Mouse (Mus musculus) neural tube, embryonic 13.5 days (tissue): ENCODE measurements around the gene Adamts2. TPM values are rescaled to one million over a fixed set of nuclear protein-coding genes. Genes with fewer than 3 reads are reported as not detected.

Source experiments
- ATAC-seq: fragments of 200-750 bp; cut with Nextera tagmentation; 2 replicates; pipeline ENCODE4 v1.8.0; 2017; ENCODE audit warnings: low read depth, mild to moderate bottlenecking, moderate TSS enrichment, moderate library complexity
- H3K27ac ChIP-seq: fragments of 300-500 bp; sonication (generic); replicated peaks from 2 replicates; pipeline ENCODE4 v1.5.1; 2015; ENCODE audit warnings: moderate library complexity, mild to moderate bottlenecking, inconsistent platforms
- H3K27me3 ChIP-seq: fragments of 300-500 bp; sonication (generic); 2 replicates; pipeline ENCODE4 v1.6.1; 2015; ENCODE audit warnings: mild to moderate bottlenecking, inconsistent platforms
- H3K36me3 ChIP-seq: fragments of 300-500 bp; sonication (generic); 2 replicates; pipeline ENCODE4 v1.6.1; 2015; ENCODE audit warnings: mild to moderate bottlenecking, inconsistent platforms
- H3K4me1 ChIP-seq: fragments of 300-500 bp; sonication (generic); replicated peaks from 2 replicates; pipeline ENCODE4 v1.6.1; 2015; ENCODE audit warnings: inconsistent platforms
- H3K4me2 ChIP-seq: fragments of 300-500 bp; sonication (generic); 2 replicates; pipeline ENCODE4 v1.6.1; 2015; ENCODE audit warnings: inconsistent platforms, mild to moderate bottlenecking, moderate library complexity
- H3K4me3 ChIP-seq: fragments of 300-500 bp; sonication (generic); 2 replicates; pipeline ENCODE4 v1.5.1; 2015; ENCODE audit warnings: mild to moderate bottlenecking, inconsistent platforms
- H3K9ac ChIP-seq: fragments of 300-500 bp; sonication (generic); 2 replicates; pipeline ENCODE4 v1.6.1; 2015; ENCODE audit warnings: moderate library complexity, mild to moderate bottlenecking, inconsistent platforms
- H3K9me3 ChIP-seq: fragments of 300-500 bp; sonication (generic); 2 replicates; pipeline ENCODE4 v1.6.1; 2016; ENCODE audit warnings: inconsistent platforms
- WGBS: fragments of 180-500 bp; shearing (Covaris S2); methylation state at CpG from one replicate; pipeline ENCODE4 v1.1.7; 2015; 5-methylcytosine and 5-hydroxymethylcytosine counted together
- polyA plus RNA-seq: library from polyadenylated mRNA; unstranded; fragments of >200 nt; fragmentation: Nextera tagmentation; extraction: Ambion mirVana; gene quantifications from 2 replicates; pipeline ENCODE4 v1.2.1, GENCODE M21; 2015

The Adamts2 gene
- polyA plus RNA-seq, 1 experiment from 2014 or later, result 3.7 TPM

DNA sequence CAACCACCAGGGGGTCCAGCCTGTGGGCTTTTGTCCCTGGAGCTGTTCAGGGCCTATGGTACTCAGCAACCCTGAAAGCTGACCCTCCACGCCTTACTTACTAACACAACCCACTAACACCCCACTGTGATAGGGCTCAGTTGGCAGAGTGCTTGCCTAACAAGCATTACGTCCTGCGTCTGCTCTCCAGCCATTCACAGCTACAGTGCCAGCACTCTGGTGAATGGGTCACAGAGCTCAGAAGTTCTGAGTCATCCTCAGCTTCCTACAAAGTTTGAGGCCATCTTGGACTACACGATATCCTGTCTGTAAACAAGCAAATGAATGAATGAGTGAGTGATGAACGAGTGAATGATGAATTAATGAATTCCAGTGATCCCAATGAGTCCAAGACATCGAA lies 118.5 kb downstream of the Adamts2 start:
- WGBS, result 71% methylated on average over 6 of the region's 6 CpGs
- Histone ChIP-seq H3K4me3 (no peak overlapping the region), H3K9ac (no peak overlapping the region), H3K4me1 (peaks cover 16% of the 10 kb centered on the region), H3K27ac (no peak overlapping the region), H3K9me3 (no peaks in the 10 kb centered on the region), H3K36me3 (no peaks in the 10 kb centered on the region), H3K4me2 (no peak overlapping the region), H3K27me3 (no peaks in the 10 kb centered on the region)
- no peak for ATAC-seq

DNA sequence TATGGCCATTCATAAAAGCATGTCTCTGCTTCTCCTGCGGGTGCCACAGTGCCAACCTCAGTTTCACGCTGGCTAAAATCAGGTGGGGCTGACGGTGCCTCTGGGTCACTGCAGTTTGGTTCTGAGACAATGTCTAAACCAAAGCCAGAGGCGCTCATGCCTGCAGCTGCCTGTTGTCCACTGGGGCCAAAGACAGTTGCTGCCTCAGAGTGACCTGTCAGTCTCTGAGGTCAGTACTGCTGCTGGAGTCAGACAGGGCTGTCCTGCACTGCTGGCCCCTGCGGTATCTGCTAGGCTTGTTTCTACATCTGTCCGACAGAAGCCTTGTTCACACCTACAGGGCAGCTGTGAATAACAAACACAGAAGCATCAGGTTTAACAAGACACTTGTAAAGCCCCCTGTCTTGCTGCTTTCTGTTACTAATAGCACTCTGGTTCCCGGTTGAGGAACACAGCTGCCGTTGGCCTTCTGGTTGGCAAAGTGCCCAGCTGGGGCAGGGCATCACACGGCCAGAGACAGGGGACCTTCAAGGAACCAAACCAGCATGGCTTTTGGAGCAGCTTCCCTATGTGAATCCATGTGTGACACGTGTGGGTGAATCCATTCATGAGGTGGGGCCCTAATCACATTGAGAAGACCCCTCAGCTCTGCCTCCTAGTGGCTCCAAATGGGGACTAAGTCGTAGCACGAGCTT lies 119.1 kb downstream of the Adamts2 start:
- Histone ChIP-seq H3K27ac (no peak overlapping the region), H3K9me3 (no peaks in the 10 kb centered on the region), H3K36me3 (no peaks in the 10 kb centered on the region), H3K27me3 (no peaks in the 10 kb centered on the region), H3K9ac (no peak overlapping the region), H3K4me2 (no peak overlapping the region), H3K4me1 (peaks cover 16% of the 10 kb centered on the region), H3K4me3 (no peak overlapping the region)
- no peak for ATAC-seq
- 54% methylated on average over 12 of the region's 12 CpGs for WGBS

DNA sequence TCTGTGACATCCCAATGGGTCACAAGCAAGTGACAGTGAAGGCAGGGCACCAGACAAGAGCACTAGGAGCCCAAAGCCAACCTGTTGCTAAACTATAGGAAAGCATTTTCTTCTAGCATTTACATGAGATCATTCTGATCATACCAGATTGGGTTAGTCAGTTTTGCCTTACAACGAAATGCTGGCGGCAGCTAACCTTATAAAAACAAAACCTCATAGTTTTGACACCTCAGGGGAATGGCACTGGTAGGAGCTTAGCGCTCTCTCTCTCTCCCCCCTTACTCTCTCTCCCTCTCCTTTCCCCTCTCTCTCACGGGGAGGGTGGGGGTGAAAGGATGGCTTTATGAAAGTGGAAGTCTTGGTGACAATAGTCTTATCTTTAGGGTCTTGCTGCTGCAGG lies 123.7 kb downstream of the Adamts2 start:
- no peaks in the 10 kb centered on the region for H3K9me3 ChIP-seq
- WGBS, result 81% methylated on average over 4 of the region's 4 CpGs

DNA sequence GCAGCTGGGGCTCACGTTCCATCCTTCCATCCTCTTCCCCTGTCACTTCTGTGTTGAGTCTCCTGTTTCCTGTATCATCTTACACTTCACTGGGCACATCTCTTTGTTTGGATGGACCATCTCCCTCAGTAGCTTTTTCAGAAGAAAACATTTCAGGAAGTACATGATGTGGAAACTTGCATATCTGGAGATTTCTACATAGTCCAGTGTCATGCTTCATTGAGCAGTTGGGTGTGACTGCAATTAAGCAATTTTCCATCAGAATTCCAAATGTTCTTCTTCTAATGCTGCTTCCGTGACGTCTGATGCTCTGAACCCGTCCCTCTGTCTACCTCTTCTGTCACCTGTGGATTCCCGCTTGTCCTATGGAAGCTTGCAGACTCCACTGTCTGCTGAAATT lies 124.2 kb downstream of the Adamts2 start:
- H3K9me3 ChIP-seq, result no peaks in the 10 kb centered on the region
- H3K36me3 ChIP-seq, result no peaks in the 10 kb centered on the region
- ATAC-seq, result no peak
- H3K27me3 ChIP-seq, result no peaks in the 10 kb centered on the region
- peaks cover 2% of the 10 kb centered on the region; the same call in 1 of the 2 replicates for H3K4me1 ChIP-seq
- 86% methylated on average over 5 of the region's 5 CpGs for WGBS
- no peak overlapping the region for H3K4me3 ChIP-seq
- no peak overlapping the region for H3K27ac ChIP-seq
- no peak overlapping the region for H3K4me2 ChIP-seq
- H3K9ac ChIP-seq, result no peak overlapping the region

More for the DNA sequence above, 123.7 kb downstream of the Adamts2 start:
- Histone ChIP-seq H3K4me3 (no peak overlapping the region), H3K4me1 (peaks cover 6% of the 10 kb centered on the region; the same call in 1 of the 2 replicates), H3K9ac (no peak overlapping the region), H3K27me3 (no peaks in the 10 kb centered on the region), H3K36me3 (no peaks in the 10 kb centered on the region), H3K4me2 (no peak overlapping the region), H3K27ac (no peak overlapping the region)
- no peak for ATAC-seq

DNA sequence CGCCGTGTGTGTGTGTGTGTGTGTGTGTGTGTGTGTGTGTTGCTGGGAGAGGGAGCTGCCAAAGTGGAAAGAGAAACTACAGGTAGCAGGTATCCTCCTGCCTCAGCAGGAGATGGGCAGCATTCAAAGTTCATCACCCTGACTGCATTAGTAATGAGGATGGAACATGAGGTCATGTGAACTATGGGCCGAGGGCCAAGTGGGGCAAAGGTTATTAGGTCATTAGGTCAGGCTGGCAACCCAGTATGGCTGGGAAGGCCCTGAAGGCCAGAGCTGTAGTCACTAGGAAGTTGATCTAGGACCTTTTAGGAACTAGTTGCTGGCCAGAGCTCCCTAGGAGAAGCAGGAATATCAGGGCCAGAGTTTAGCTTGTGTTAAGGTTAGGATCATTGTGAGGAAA lies 131.3 kb downstream of the Adamts2 start:
- Histone ChIP-seq H3K9ac (no peak overlapping the region), H3K9me3 (no peaks in the 10 kb centered on the region; the same call in 1 of the 2 replicates), H3K27me3 (no peaks in the 10 kb centered on the region), H3K4me3 (no peak overlapping the region), H3K4me2 (no peak overlapping the region), H3K27ac (no peak overlapping the region), H3K36me3 (no peaks in the 10 kb centered on the region), H3K4me1 (no peaks in the 10 kb centered on the region)
- 51% methylated on average over 3 of the region's 3 CpGs for WGBS
- ATAC-seq, result no peak

DNA sequence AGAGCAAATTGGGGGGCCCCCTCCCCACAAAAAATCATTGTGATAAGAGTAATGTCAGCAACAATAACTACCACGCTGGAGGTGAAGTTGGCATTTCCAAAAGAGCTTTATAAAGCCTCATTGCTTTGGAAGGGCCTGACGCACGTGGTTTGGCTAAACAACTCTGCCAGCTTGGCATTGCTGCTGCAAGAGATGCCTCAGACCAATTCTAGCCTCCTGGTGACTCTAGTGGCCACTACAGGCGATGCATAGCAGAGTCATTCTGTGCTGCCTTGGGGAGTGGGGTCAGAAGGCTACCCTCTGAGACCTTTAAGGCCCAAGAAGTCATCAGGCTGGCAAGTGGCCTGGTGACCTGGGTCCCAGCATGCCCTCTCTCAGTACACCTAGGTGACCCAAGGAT lies 132.2 kb downstream of the Adamts2 start:
- Histone ChIP-seq H3K27me3 (no peaks in the 10 kb centered on the region), H3K27ac (no peak overlapping the region), H3K36me3 (no peaks in the 10 kb centered on the region), H3K9ac (no peak overlapping the region), H3K4me3 (no peak overlapping the region), H3K4me1 (no peaks in the 10 kb centered on the region), H3K4me2 (no peak overlapping the region), H3K9me3 (no peaks in the 10 kb centered on the region; the same call in 1 of the 2 replicates)
- 72% methylated on average over 4 of the region's 4 CpGs for WGBS
- ATAC-seq, result no peak

DNA sequence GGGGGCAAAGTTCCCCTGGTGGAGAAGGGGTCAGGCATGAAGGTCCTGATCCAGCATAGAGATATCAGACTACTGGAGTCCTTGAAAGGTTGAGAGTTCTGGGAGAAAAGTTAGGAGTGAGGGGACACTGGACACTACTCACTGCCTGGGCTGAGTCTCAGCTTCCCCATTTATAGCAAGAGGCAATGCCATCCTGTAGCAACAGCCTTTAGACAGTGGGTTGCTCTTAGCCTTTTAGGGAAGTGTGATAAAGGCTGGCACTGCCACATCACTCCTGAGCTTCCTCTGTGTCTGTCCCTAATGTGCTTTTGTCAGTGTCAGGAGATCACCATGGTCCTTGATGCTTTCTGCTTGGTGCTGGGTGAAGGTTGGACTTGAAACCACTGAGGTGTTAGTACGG lies 134.7 kb downstream of the Adamts2 start:
- Histone ChIP-seq H3K9ac (no peak overlapping the region), H3K9me3 (no peaks in the 10 kb centered on the region; the same call in 1 of the 2 replicates), H3K4me1 (no peaks in the 10 kb centered on the region), H3K4me2 (no peak overlapping the region), H3K27me3 (no peaks in the 10 kb centered on the region), H3K27ac (no peak overlapping the region), H3K4me3 (no peak overlapping the region), H3K36me3 (no peaks in the 10 kb centered on the region)
- WGBS, result 92% methylated on average over 1 of the region's 1 CpGs
- no peak for ATAC-seq

DNA sequence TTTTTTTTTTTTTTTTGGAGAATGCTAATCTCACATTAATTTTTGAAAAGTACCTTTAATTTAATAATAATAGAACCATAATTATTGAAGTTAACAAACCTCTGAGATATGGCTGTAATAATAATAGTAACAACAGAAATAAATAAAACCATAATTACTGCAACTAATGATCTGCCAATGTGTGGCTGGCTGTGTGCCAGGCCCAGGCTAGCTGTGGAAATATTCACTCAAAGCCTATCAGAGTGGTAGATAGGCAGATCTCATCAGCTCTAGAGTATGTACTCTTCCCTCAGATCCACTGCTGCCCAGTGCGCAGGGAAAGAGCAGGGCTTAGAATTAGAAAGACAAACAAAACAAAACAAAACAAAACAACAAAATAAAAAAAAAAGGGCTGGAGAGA lies 136.6 kb downstream of the Adamts2 start:
- ATAC-seq, result no peak
- Histone ChIP-seq H3K4me2 (no peak overlapping the region), H3K4me3 (no peak overlapping the region), H3K9ac (no peak overlapping the region), H3K27ac (no peak overlapping the region), H3K9me3 (no peaks in the 10 kb centered on the region; the same call in 1 of the 2 replicates), H3K36me3 (no peaks in the 10 kb centered on the region), H3K27me3 (no peaks in the 10 kb centered on the region), H3K4me1 (no peaks in the 10 kb centered on the region)
- WGBS, result 86% methylated on average over 1 of the region's 1 CpGs

DNA sequence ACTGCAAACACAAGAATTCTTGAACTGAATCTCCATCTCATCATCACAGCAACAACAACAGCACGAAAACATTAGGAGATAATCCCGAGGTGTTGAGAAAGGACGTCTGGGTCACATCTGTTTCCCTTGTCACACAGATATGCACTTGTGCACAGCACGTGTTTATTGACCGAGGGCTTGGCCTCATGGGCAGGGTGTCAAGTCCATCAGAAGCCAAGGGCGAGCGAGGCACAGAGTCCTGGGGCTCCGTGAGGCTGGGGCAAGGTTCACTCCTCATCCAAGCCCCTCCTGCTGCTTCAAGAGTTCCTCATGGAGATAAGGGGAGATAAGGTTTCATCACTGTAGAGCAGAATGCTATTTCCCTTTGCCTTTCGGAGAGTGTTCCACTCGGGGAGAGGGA lies 137.6 kb downstream of the Adamts2 start:
- no peaks in the 10 kb centered on the region for H3K27me3 ChIP-seq
- H3K4me1 ChIP-seq, result no peaks in the 10 kb centered on the region
- WGBS, result 68% methylated on average over 10 of the region's 10 CpGs
- H3K27ac ChIP-seq, result no peak overlapping the region
- H3K9ac ChIP-seq, result no peak overlapping the region
- no peak overlapping the region for H3K4me2 ChIP-seq
- H3K4me3 ChIP-seq, result no peak overlapping the region
- ATAC-seq, result no peak
- no peaks in the 10 kb centered on the region for H3K36me3 ChIP-seq
- no peaks in the 10 kb centered on the region; the same call in 1 of the 2 replicates for H3K9me3 ChIP-seq

DNA sequence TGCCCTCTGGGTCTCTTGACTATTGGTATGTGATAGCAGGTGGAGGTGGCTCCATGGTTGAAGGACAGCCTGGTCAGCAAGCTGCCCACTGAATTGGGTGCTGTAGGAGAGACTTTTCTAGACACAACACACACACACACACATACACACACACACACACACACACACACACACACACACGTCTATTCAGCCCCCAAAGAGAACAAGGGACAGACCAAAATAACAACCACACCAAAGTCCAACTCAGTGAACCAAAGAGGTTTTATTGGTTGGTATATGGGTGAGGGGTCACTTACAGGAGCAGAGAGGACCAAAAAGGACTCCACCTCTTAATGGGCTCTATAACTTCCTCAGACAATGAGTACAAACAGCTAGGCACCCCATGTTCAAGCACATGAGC lies 140.3 kb downstream of the Adamts2 start:
- no peaks in the 10 kb centered on the region for H3K36me3 ChIP-seq
- ATAC-seq, result no peak
- H3K9me3 ChIP-seq, result no peaks in the 10 kb centered on the region; the same call in 1 of the 2 replicates
- no peak overlapping the region for H3K4me3 ChIP-seq
- H3K27me3 ChIP-seq, result no peaks in the 10 kb centered on the region
- no peak overlapping the region for H3K4me2 ChIP-seq
- H3K9ac ChIP-seq, result no peak overlapping the region
- H3K4me1 ChIP-seq, result peaks cover 6% of the 10 kb centered on the region; the same call in 1 of the 2 replicates
- WGBS, result 67% methylated on average over 1 of the region's 1 CpGs
- H3K27ac ChIP-seq, result no peak overlapping the region

DNA sequence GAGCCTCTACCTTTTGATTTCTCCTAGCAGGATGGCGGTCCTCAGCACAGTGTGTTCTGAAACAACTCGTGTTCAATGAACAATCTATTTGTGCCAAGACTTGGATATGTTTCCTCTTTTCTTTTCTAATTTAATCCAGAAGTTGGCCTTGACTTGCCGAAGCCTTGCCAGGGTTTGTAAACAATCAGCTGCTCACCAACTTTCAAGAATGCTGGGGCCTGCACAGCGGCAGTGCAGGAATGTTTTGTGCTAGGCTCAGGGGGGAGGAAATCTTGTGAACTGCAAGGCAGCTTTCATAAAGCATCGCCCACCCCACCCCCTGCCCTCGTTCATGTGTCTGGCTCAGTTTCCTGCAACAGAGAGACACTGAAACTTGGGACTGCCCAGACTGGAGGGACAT lies 143.1 kb downstream of the Adamts2 start:
- no peaks in the 10 kb centered on the region for H3K36me3 ChIP-seq
- H3K4me2 ChIP-seq, result no peak overlapping the region
- no peaks in the 10 kb centered on the region for H3K9me3 ChIP-seq
- 76% methylated on average over 6 of the region's 6 CpGs for WGBS
- no peak overlapping the region for H3K27ac ChIP-seq
- H3K9ac ChIP-seq, result no peak overlapping the region
- no peak for ATAC-seq
- no peak overlapping the region for H3K4me3 ChIP-seq
- H3K4me1 ChIP-seq, result peaks cover 6% of the 10 kb centered on the region; the same call in 1 of the 2 replicates
- H3K27me3 ChIP-seq, result no peaks in the 10 kb centered on the region

DNA sequence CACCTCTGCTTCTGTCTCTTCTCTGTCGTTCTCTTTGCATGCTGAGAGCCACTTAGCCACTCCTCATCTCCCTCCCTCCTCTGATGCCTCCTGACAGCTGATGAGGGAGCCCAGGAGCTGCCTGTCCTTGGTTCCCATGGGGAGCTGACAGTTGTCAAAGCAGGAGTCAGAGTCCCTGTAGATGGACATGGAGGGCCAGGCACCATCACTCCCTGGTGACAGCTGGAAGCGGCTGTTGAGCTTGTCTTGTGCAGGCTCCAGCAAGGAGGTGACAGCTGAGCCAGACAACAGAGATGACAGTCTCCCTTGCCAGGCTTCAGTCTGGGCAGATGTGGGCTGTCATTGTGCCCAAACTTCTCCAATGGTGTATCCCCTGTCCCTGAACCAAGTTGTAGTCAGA lies 144.6 kb downstream of the Adamts2 start:
- 49% methylated on average over 2 of the region's 2 CpGs for WGBS

More for the DNA sequence above, 144.6 kb downstream of the Adamts2 start:
- Histone ChIP-seq H3K27ac (no peak overlapping the region), H3K9ac (no peak overlapping the region), H3K4me1 (peaks cover 6% of the 10 kb centered on the region; the same call in 1 of the 2 replicates), H3K36me3 (no peaks in the 10 kb centered on the region), H3K9me3 (no peaks in the 10 kb centered on the region), H3K4me3 (no peak overlapping the region), H3K27me3 (no peaks in the 10 kb centered on the region), H3K4me2 (no peak overlapping the region)
- ATAC-seq, result no peak
